Mouse (Mus musculus): ENCODE results near the gene Gm10320.

Gm10320 gene

GRCm38 (mm10) chr13:98491909-98492308, at the start of gene Gm10320:
Gene Gm10320 (minus strand): TSS chr13:98492001.
- DNase-seq (ENCODE audit: extremely low read depth, insufficient read length, low spot score): no peak

- no peak for DNase-seq (ENCODE audit: extremely low read depth, insufficient read length, low spot score)
Observed at GRCm38 (mm10) chr13:98541601-98542000, 49.8 kb upstream of the Gm10320 start.

- DNase-seq (ENCODE audit: extremely low read depth, insufficient read length, low spot score): no peak
Observed at GRCm38 (mm10) chr13:98540206-98540605, 48.4 kb upstream of the Gm10320 start.

- no peak for DNase-seq (ENCODE audit: extremely low read depth, insufficient read length, low spot score)
Observed at GRCm38 (mm10) chr13:98539311-98539710, 47.5 kb upstream of the Gm10320 start.

- DNase-seq (ENCODE audit: extremely low read depth, insufficient read length, low spot score): no peak
Observed at GRCm38 (mm10) chr13:98538587-98538986, 46.8 kb upstream of the Gm10320 start.

GRCm38 (mm10) chr13:98534913-98535262, 43.1 kb upstream of the Gm10320 start:
- DNase-seq (ENCODE audit: extremely low read depth, insufficient read length, low spot score): no peak

- peak; percentile 50 for DNase-seq (ENCODE audit: extremely low read depth, insufficient read length, low spot score)
Observed at GRCm38 (mm10) chr13:98534190-98534912, 42.5 kb upstream of the Gm10320 start.

GRCm38 (mm10) chr13:98533415-98533814, 41.6 kb upstream of the Gm10320 start:
- peak; percentile 56 for DNase-seq (ENCODE audit: extremely low read depth, insufficient read length, low spot score)

GRCm38 (mm10) chr13:98532699-98533375, 41.0 kb upstream of the Gm10320 start:
- peak; percentile 30 for DNase-seq (ENCODE audit: extremely low read depth, insufficient read length, low spot score)

GRCm38 (mm10) chr13:98531976-98532375, 40.2 kb upstream of the Gm10320 start:
- no peak for DNase-seq (ENCODE audit: extremely low read depth, insufficient read length, low spot score)

- no peak for DNase-seq (ENCODE audit: extremely low read depth, insufficient read length, low spot score)
Observed at GRCm38 (mm10) chr13:98531306-98531705, 39.5 kb upstream of the Gm10320 start.

- DNase-seq (ENCODE audit: extremely low read depth, insufficient read length, low spot score): no peak
Observed at GRCm38 (mm10) chr13:98523719-98524316, 32.0 kb upstream of the Gm10320 start.

- no peak for DNase-seq (ENCODE audit: extremely low read depth, insufficient read length, low spot score)
Observed at GRCm38 (mm10) chr13:98518341-98518740, 26.5 kb upstream of the Gm10320 start.

GRCm38 (mm10) chr13:98517666-98518065, 25.9 kb upstream of the Gm10320 start:
- DNase-seq (ENCODE audit: extremely low read depth, insufficient read length, low spot score): no peak

GRCm38 (mm10) chr13:98516985-98517384, 25.2 kb upstream of the Gm10320 start:
- no peak for DNase-seq (ENCODE audit: extremely low read depth, insufficient read length, low spot score)

GRCm38 (mm10) chr13:98512066-98512465, 20.3 kb upstream of the Gm10320 start:
- no peak for DNase-seq (ENCODE audit: extremely low read depth, insufficient read length, low spot score)

GRCm38 (mm10) chr13:98507656-98508055, 15.9 kb upstream of the Gm10320 start:
- no peak for DNase-seq (ENCODE audit: extremely low read depth, insufficient read length, low spot score)

- no peak for DNase-seq (ENCODE audit: extremely low read depth, insufficient read length, low spot score)
Observed at GRCm38 (mm10) chr13:98506496-98506895, 14.7 kb upstream of the Gm10320 start.

- DNase-seq (ENCODE audit: extremely low read depth, insufficient read length, low spot score): no peak
Observed at GRCm38 (mm10) chr13:98505989-98506388, 14.2 kb upstream of the Gm10320 start.

GRCm38 (mm10) chr13:98505489-98505857, 13.7 kb upstream of the Gm10320 start:
- DNase-seq (ENCODE audit: extremely low read depth, insufficient read length, low spot score): peak; percentile 6

GRCm38 (mm10) chr13:98504661-98505488, 13.1 kb upstream of the Gm10320 start:
- peak; percentile 69 for DNase-seq (ENCODE audit: extremely low read depth, insufficient read length, low spot score)

All from 3134 (cell line).